Mouse (Mus musculus) intestine, embryonic 16.5 days (tissue): ENCODE measurements at regions not wholly inside any gene's neighbourhood (a gene's known extent, or its start where the extent isn't known, plus 50 kb on each side); places are given as distances from the start of the nearest gene placed in this dataset.
A peak's percentile ranks its signal among the peaks of the same experiment; 100 is the strongest.

Experiments
- ATAC-seq: fragments of 200-750 bp; cut with Nextera tagmentation; 2 replicates; pipeline ENCODE4 v1.8.0; 2017; ENCODE audit warnings: moderate TSS enrichment, moderate library complexity
- H3K27ac ChIP-seq: fragments of 300-500 bp; sonication (generic); 2 replicates; pipeline ENCODE4 v1.5.1; 2014; ENCODE audit warnings: mild to moderate bottlenecking, low read length
- H3K27me3 ChIP-seq: fragments of 300-500 bp; sonication (generic); replicated peaks from 2 replicates; pipeline ENCODE4 v1.6.1; 2014; ENCODE audit warnings: low read length, control low read depth, mixed read lengths; ENCODE audit not compliant: control insufficient read depth, insufficient read depth
- H3K36me3 ChIP-seq: fragments of 300-500 bp; sonication (generic); 2 replicates; pipeline ENCODE4 v1.6.1; 2014; ENCODE audit warnings: low read length, control low read depth; ENCODE audit not compliant: control insufficient read depth, insufficient read depth
- H3K4me1 ChIP-seq: fragments of 300-500 bp; sonication (generic); 2 replicates; pipeline ENCODE4 v1.6.1; 2014; ENCODE audit warnings: low read length, control low read depth, mixed read lengths; ENCODE audit not compliant: control insufficient read depth, insufficient read depth
- H3K4me2 ChIP-seq: fragments of 300-500 bp; sonication (generic); 2 replicates; pipeline ENCODE4 v1.6.1; 2014; ENCODE audit warnings: low read depth, low read length, control low read depth
- H3K4me3 ChIP-seq: fragments of 300-500 bp; sonication (generic); 2 replicates; pipeline ENCODE4 v1.5.1; 2014; ENCODE audit warnings: mild to moderate bottlenecking, low read length
- H3K9ac ChIP-seq: fragments of 300-500 bp; sonication (generic); 2 replicates; pipeline ENCODE4 v1.6.1; 2014; ENCODE audit warnings: low read depth, low read length
- H3K9me3 ChIP-seq: fragments of 300-500 bp; sonication (generic); 2 replicates; pipeline ENCODE4 v1.6.1; 2016; ENCODE audit warnings: low read length, control low read depth; ENCODE audit not compliant: control insufficient read depth
- WGBS: fragments of 180-500 bp; shearing (Covaris S2); extraction: QIAGEN DNeasy Blood & Tissue Kit; methylation state at CpG from one replicate; pipeline ENCODE4 v1.1.7; 2014; 5-methylcytosine and 5-hydroxymethylcytosine counted together

GRCm38 (mm10) chr2:3927141-3927810, 90.2 kb upstream of the Frmd4a start:
- Histone ChIP-seq H3K4me3 (no peak overlapping the region), H3K4me2 (no peak overlapping the region), H3K4me1 (no peaks in the 10 kb centered on the region), H3K9ac (no peak overlapping the region), H3K9me3 (no peaks in the 10 kb centered on the region), H3K36me3 (no peaks in the 10 kb centered on the region), H3K27ac (no peak overlapping the region), H3K27me3 (no peaks in the 10 kb centered on the region)
- WGBS = 66% methylated on average over 8 of the region's 8 CpGs
- ATAC-seq = no peak

GRCm38 (mm10) chr2:3927853-3928252, 89.7 kb upstream of the Frmd4a start:
- Histone ChIP-seq H3K27me3 (no peaks in the 10 kb centered on the region), H3K4me3 (no peak overlapping the region), H3K27ac (no peak overlapping the region), H3K4me1 (no peaks in the 10 kb centered on the region), H3K9me3 (no peaks in the 10 kb centered on the region), H3K36me3 (no peaks in the 10 kb centered on the region), H3K4me2 (no peak overlapping the region), H3K9ac (no peak overlapping the region)
- no peak for ATAC-seq
- 80% methylated on average over 4 of the region's 4 CpGs for WGBS

- H3K9ac ChIP-seq = no peak overlapping the region
- no peak overlapping the region for H3K4me2 ChIP-seq
- 86% methylated on average over 5 of the region's 5 CpGs for WGBS
Observed at GRCm38 (mm10) chr2:3930650-3931049, 86.9 kb upstream of the Frmd4a start.

GRCm38 (mm10) chr2:3940786-3941185, 76.7 kb upstream of the Frmd4a start:
- H3K9me3 ChIP-seq = no peaks in the 10 kb centered on the region
- no peaks in the 10 kb centered on the region for H3K4me1 ChIP-seq
- ATAC-seq = no peak
- no peak overlapping the region for H3K4me3 ChIP-seq
- H3K27me3 ChIP-seq = no peaks in the 10 kb centered on the region
- no peak overlapping the region for H3K27ac ChIP-seq
- H3K9ac ChIP-seq = no peak overlapping the region
- H3K4me2 ChIP-seq = no peak overlapping the region
- no peaks in the 10 kb centered on the region for H3K36me3 ChIP-seq
- WGBS = 95% methylated on average over 2 of the region's 2 CpGs

More at GRCm38 (mm10) chr2:3930650-3931049, 86.9 kb upstream of the Frmd4a start:
- no peaks in the 10 kb centered on the region for H3K27me3 ChIP-seq
- ATAC-seq = no peak
- no peaks in the 10 kb centered on the region for H3K36me3 ChIP-seq
- H3K4me3 ChIP-seq = no peak overlapping the region
- no peaks in the 10 kb centered on the region for H3K4me1 ChIP-seq
- no peak overlapping the region for H3K27ac ChIP-seq
- H3K9me3 ChIP-seq = no peaks in the 10 kb centered on the region

GRCm38 (mm10) chr2:3941496-3941895, 76.0 kb upstream of the Frmd4a start:
- H3K4me3 ChIP-seq = no peak overlapping the region
- no peak overlapping the region for H3K27ac ChIP-seq
- H3K4me2 ChIP-seq = no peak overlapping the region
- no peak for ATAC-seq
- H3K9me3 ChIP-seq = no peaks in the 10 kb centered on the region
- H3K9ac ChIP-seq = no peak overlapping the region
- H3K27me3 ChIP-seq = no peaks in the 10 kb centered on the region
- no peaks in the 10 kb centered on the region for H3K36me3 ChIP-seq
- no peaks in the 10 kb centered on the region for H3K4me1 ChIP-seq
- 92% methylated on average over 1 of the region's 1 CpGs for WGBS

- Histone ChIP-seq H3K27ac (no peak overlapping the region), H3K4me2 (no peak overlapping the region), H3K27me3 (no peaks in the 10 kb centered on the region), H3K9me3 (no peaks in the 10 kb centered on the region), H3K4me3 (no peak overlapping the region), H3K36me3 (no peaks in the 10 kb centered on the region), H3K4me1 (no peaks in the 10 kb centered on the region), H3K9ac (no peak overlapping the region)
- no peak for ATAC-seq
- 86% methylated on average over 3 of the region's 3 CpGs for WGBS
Observed at GRCm38 (mm10) chr2:3947432-3947831, 70.1 kb upstream of the Frmd4a start.

- Histone ChIP-seq H3K4me1 (no peaks in the 10 kb centered on the region), H3K27me3 (no peaks in the 10 kb centered on the region), H3K27ac (no peak overlapping the region), H3K36me3 (no peaks in the 10 kb centered on the region), H3K4me3 (no peak overlapping the region), H3K9me3 (no peaks in the 10 kb centered on the region), H3K9ac (no peak overlapping the region), H3K4me2 (no peak overlapping the region)
- WGBS = 47% methylated on average over 1 of the region's 1 CpGs
- ATAC-seq = no peak
Observed at GRCm38 (mm10) chr2:3948331-3948730, 69.2 kb upstream of the Frmd4a start.

- H3K27me3 ChIP-seq = no peaks in the 10 kb centered on the region
- H3K4me3 ChIP-seq = no peak overlapping the region
- H3K27ac ChIP-seq = no peak overlapping the region
- no peak overlapping the region for H3K4me2 ChIP-seq
- no peaks in the 10 kb centered on the region for H3K4me1 ChIP-seq
- no peaks in the 10 kb centered on the region for H3K36me3 ChIP-seq
- H3K9ac ChIP-seq = no peak overlapping the region
- no peak for ATAC-seq
- no peaks in the 10 kb centered on the region for H3K9me3 ChIP-seq
Observed at GRCm38 (mm10) chr2:3957491-3957890, 60.0 kb upstream of the Frmd4a start.

GRCm38 (mm10) chr2:3958065-3958641, 59.4 kb upstream of the Frmd4a start:
- no peaks in the 10 kb centered on the region for H3K4me1 ChIP-seq
- H3K27me3 ChIP-seq = no peaks in the 10 kb centered on the region
- no peaks in the 10 kb centered on the region for H3K36me3 ChIP-seq
- H3K4me3 ChIP-seq = no peak overlapping the region
- ATAC-seq = peak; percentile 75
- peak overlapping the region; percentile 37; the same call in 1 of the 2 replicates for H3K4me2 ChIP-seq
- no peak overlapping the region for H3K9ac ChIP-seq
- 19% methylated on average over 12 of the region's 12 CpGs for WGBS
- H3K9me3 ChIP-seq = no peaks in the 10 kb centered on the region
- no peak overlapping the region for H3K27ac ChIP-seq

- no peaks in the 10 kb centered on the region for H3K4me1 ChIP-seq
- H3K4me2 ChIP-seq = no peak overlapping the region
- no peak overlapping the region for H3K27ac ChIP-seq
- no peaks in the 10 kb centered on the region for H3K9me3 ChIP-seq
- WGBS = 77% methylated on average over 4 of the region's 4 CpGs
- no peaks in the 10 kb centered on the region for H3K36me3 ChIP-seq
- H3K27me3 ChIP-seq = no peaks in the 10 kb centered on the region
- no peak overlapping the region for H3K9ac ChIP-seq
- ATAC-seq = no peak
- H3K4me3 ChIP-seq = no peak overlapping the region
Observed at GRCm38 (mm10) chr2:3958711-3959110, 58.8 kb upstream of the Frmd4a start.
